Mouse (Mus musculus): Measurements from ENCODE around the gene Nhlrc2.

GRCm38 (mm10) chr19:56621876-56622275 is 73.8 kb downstream of the Nhlrc2 start:
- TF ChIP-seq CTCF (IDR thresholded peaks at IDR 0.05; ENCODE audit: low read depth) (no peak), EP300 (IDR thresholded peaks at IDR 0.05; ENCODE audit: low read depth) (no peak)

All from liver, postnatal 0 days (tissue).